Mouse (Mus musculus): Measurements from ENCODE around the gene Fbxl13.

Gene Fbxl13

GRCm38 (mm10) chr5:21645439-21646132, at the start of gene Fbxl13, which contains the start of gene Armc10:
Gene Fbxl13 (minus strand): TSS chr5:21645634.
Gene Armc10 (plus strand): TSS chr5:21645813.
- in situ Hi-C loops (cut with MboI; ENCODE audit: low sequenced_read_pairs): no loop called here

GRCm38 (mm10) chr5:21694854-21695490, 49.5 kb upstream of the Fbxl13 start:
- in situ Hi-C loops (cut with MboI; ENCODE audit: low sequenced_read_pairs): no loop called here

- in situ Hi-C loops (cut with MboI; ENCODE audit: low sequenced_read_pairs): no loop called here
Observed at GRCm38 (mm10) chr5:21693372-21693870, 48.0 kb upstream of the Fbxl13 start.

GRCm38 (mm10) chr5:21692230-21692629, 46.8 kb upstream of the Fbxl13 start:
- in situ Hi-C loops (cut with MboI; ENCODE audit: low sequenced_read_pairs): no loop called here

GRCm38 (mm10) chr5:21687042-21687441, 41.6 kb upstream of the Fbxl13 start:
- in situ Hi-C loops (cut with MboI; ENCODE audit: low sequenced_read_pairs): no loop called here

GRCm38 (mm10) chr5:21685001-21685400, 39.6 kb upstream of the Fbxl13 start:
- in situ Hi-C loops (cut with MboI; ENCODE audit: low sequenced_read_pairs): no loop called here

- in situ Hi-C loops (cut with MboI; ENCODE audit: low sequenced_read_pairs): no loop called here
Observed at GRCm38 (mm10) chr5:21683811-21684210, 38.4 kb upstream of the Fbxl13 start.

- in situ Hi-C loops (cut with MboI; ENCODE audit: low sequenced_read_pairs): no loop called here
Observed at GRCm38 (mm10) chr5:21680940-21681339, 35.5 kb upstream of the Fbxl13 start.

- in situ Hi-C loops (cut with MboI; ENCODE audit: low sequenced_read_pairs): no loop called here
Observed at GRCm38 (mm10) chr5:21680029-21680428, 34.6 kb upstream of the Fbxl13 start.

- in situ Hi-C loops (cut with MboI; ENCODE audit: low sequenced_read_pairs): no loop called here
Observed at GRCm38 (mm10) chr5:21678363-21678762, 32.9 kb upstream of the Fbxl13 start.

- in situ Hi-C loops (cut with MboI; ENCODE audit: low sequenced_read_pairs): no loop called here
Observed at GRCm38 (mm10) chr5:21677939-21678338, 32.5 kb upstream of the Fbxl13 start.

- in situ Hi-C loops (cut with MboI; ENCODE audit: low sequenced_read_pairs): no loop called here
Observed at GRCm38 (mm10) chr5:21675494-21675893, 30.1 kb upstream of the Fbxl13 start.

- in situ Hi-C loops (cut with MboI; ENCODE audit: low sequenced_read_pairs): no loop called here
Observed at GRCm38 (mm10) chr5:21675019-21675418, 29.6 kb upstream of the Fbxl13 start.

- in situ Hi-C loops (cut with MboI; ENCODE audit: low sequenced_read_pairs): no loop called here
Observed at GRCm38 (mm10) chr5:21673742-21674141, 28.3 kb upstream of the Fbxl13 start.

GRCm38 (mm10) chr5:21672812-21673635, 27.6 kb upstream of the Fbxl13 start:
- in situ Hi-C loops (cut with MboI; ENCODE audit: low sequenced_read_pairs): no loop called here

GRCm38 (mm10) chr5:21669307-21669706, 23.9 kb upstream of the Fbxl13 start:
- in situ Hi-C loops (cut with MboI; ENCODE audit: low sequenced_read_pairs): no loop called here

GRCm38 (mm10) chr5:21667191-21668137, 22.0 kb upstream of the Fbxl13 start:
- in situ Hi-C loops (cut with MboI; ENCODE audit: low sequenced_read_pairs): no loop called here

GRCm38 (mm10) chr5:21663081-21663480, 17.6 kb upstream of the Fbxl13 start:
- in situ Hi-C loops (cut with MboI; ENCODE audit: low sequenced_read_pairs): no loop called here

- in situ Hi-C loops (cut with MboI; ENCODE audit: low sequenced_read_pairs): no loop called here
Observed at GRCm38 (mm10) chr5:21660850-21661249, 15.4 kb upstream of the Fbxl13 start.

Measured in CH12F3 (cell line).